Mouse (Mus musculus) C2C12 (cell line): Measurements from ENCODE around the gene Tanc1. TPM values are rescaled to one million over a fixed set of nuclear protein-coding genes. Genes with fewer than 3 reads are reported as not detected.

ENCODE experiments used
- H3K27me3 ChIP-seq: one replicate; pipeline ENCODE4 v1.6.1; 2011; ENCODE audit not compliant: control insufficient read depth, insufficient read depth, insufficient read length
- H3K36me3 ChIP-seq: one replicate; pipeline ENCODE4 v1.6.1; 2011; ENCODE audit not compliant: control insufficient read depth, insufficient read depth
- H3K4me3 ChIP-seq: one replicate; pipeline ENCODE4 v1.5.1; 2011; ENCODE audit warnings: mild to moderate bottlenecking, control low read depth; ENCODE audit not compliant: poor library complexity, insufficient read depth, severe bottlenecking
- H3K79me2 ChIP-seq: one replicate; pipeline ENCODE4 v1.6.1; 2011; ENCODE audit not compliant: control insufficient read depth, insufficient read depth
- H3K79me3 ChIP-seq: one replicate; pipeline ENCODE4 v1.6.1; 2011; ENCODE audit warnings: low read depth, control low read depth
- H3ac ChIP-seq: one replicate; pipeline ENCODE3; 2011; ENCODE audit warnings: low read depth; ENCODE audit not compliant: control insufficient read depth, insufficient read length
- CEBPB ChIP-seq: IDR thresholded peaks from one replicate; pipeline ENCODE4 v1.6.1; 2011; ENCODE audit warnings: low read depth, mild to moderate bottlenecking, control low read depth, moderate library complexity
- CTCF ChIP-seq: IDR thresholded peaks from one replicate; pipeline ENCODE4 v1.5.1; 2011; ENCODE audit not compliant: control insufficient read depth, insufficient read depth, insufficient read length
- FOSL1 ChIP-seq: IDR thresholded peaks from one replicate; pipeline ENCODE4 v1.8.0; 2011; ENCODE audit warnings: mild to moderate bottlenecking, low read length; ENCODE audit not compliant: poor library complexity, insufficient read depth, severe bottlenecking
- MAX ChIP-seq: IDR thresholded peaks from one replicate; pipeline ENCODE4 v1.6.1; 2011; ENCODE audit warnings: mild to moderate bottlenecking, control low read depth
- MYOD1 ChIP-seq: IDR thresholded peaks from one replicate; pipeline ENCODE4 v1.6.1; 2011; ENCODE audit warnings: low read depth; ENCODE audit not compliant: control insufficient read depth, insufficient read length
- MYOG ChIP-seq: IDR thresholded peaks from one replicate; pipeline ENCODE4 v1.6.1; 2011; ENCODE audit not compliant: control insufficient read depth, insufficient read length; ENCODE audit errors: extremely low read depth
- USF1 ChIP-seq: IDR thresholded peaks from one replicate; pipeline ENCODE4 v1.6.1; 2011; ENCODE audit warnings: low read depth, mild to moderate bottlenecking, control low read depth, moderate library complexity
- polyA plus RNA-seq: library from polyadenylated mRNA; unstranded; fragments of >200 nt; fragmentation: generic; extraction: Trizol; gene quantifications from one replicate; pipeline ENCODE4 v1.2.1, GENCODE M21; 2012; ENCODE audit warnings: missing spikeins

Gene Tanc1
- polyA plus RNA-seq, 1 experiment, result 24.9 TPM

GRCm38 (mm10) chr2:59637040-59637785 lies 25.4 kb downstream of the Tanc1 start:
- peaks cover 100% of the 10 kb centered on the region for H3K79me2 ChIP-seq

GRCm38 (mm10) chr2:59642722-59643121 lies 30.9 kb downstream of the Tanc1 start:
- Histone ChIP-seq H3K36me3 (peaks cover 15% of the 10 kb centered on the region), H3K27me3 (no peaks in the 10 kb centered on the region), H3ac (no peak overlapping the region), H3K4me3 (no peak overlapping the region), H3K79me3 (peaks cover 80% of the 10 kb centered on the region), H3K79me2 (peaks cover 100% of the 10 kb centered on the region)
- no peak for TF ChIP-seq USF1
- TF ChIP-seq CEBPB, result no peak
- no peak for TF ChIP-seq MAX
- no peak for TF ChIP-seq MYOG
- no peak for TF ChIP-seq CTCF
- no peak for TF ChIP-seq MYOD1
- no peak for TF ChIP-seq FOSL1

More at GRCm38 (mm10) chr2:59637040-59637785, 25.4 kb downstream of the Tanc1 start:
- Histone ChIP-seq H3K27me3 (no peaks in the 10 kb centered on the region), H3ac (no peak overlapping the region), H3K4me3 (no peak overlapping the region), H3K36me3 (no peaks in the 10 kb centered on the region), H3K79me3 (peaks cover 86% of the 10 kb centered on the region)
- TF ChIP-seq FOSL1 (no peak), MYOD1 (no peak), CTCF (no peak), CEBPB (no peak), USF1 (no peak), MYOG (no peak), MAX (no peak)

DNA sequence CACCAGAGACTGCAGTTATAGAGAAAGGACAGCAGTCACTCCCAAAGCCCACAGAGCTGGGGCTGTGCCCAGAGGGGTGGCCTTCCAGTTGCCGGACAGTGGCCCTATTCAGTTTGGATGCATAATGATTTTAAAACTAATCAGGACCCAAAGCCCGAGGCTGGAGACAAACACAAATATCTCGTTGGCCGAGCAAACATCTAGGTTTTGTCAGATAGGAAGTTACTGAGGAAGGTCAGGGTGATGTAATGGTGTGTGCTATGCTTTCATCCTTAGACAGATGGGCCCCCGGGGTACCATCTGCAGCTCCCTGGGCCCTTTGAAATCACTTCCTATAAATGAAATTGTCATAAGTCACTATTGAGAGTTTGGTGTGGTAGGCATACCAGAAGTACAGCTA lies 33.0 kb downstream of the Tanc1 start:
- no peak for TF ChIP-seq FOSL1
- no peak for TF ChIP-seq MYOG
- TF ChIP-seq USF1, result no peak
- no peak for TF ChIP-seq CTCF
- no peak for TF ChIP-seq MAX
- TF ChIP-seq MYOD1, result no peak
- no peak for TF ChIP-seq CEBPB
- peaks cover 18% of the 10 kb centered on the region for H3K36me3 ChIP-seq
- peaks cover 69% of the 10 kb centered on the region for H3K79me3 ChIP-seq
- H3K27me3 ChIP-seq, result no peaks in the 10 kb centered on the region
- no peak overlapping the region for H3K4me3 ChIP-seq
- H3K79me2 ChIP-seq, result peaks cover 99% of the 10 kb centered on the region
- H3ac ChIP-seq, result no peak overlapping the region

GRCm38 (mm10) chr2:59645515-59645914 lies 33.7 kb downstream of the Tanc1 start:
- Histone ChIP-seq H3K79me3 (peaks cover 68% of the 10 kb centered on the region), H3K27me3 (no peaks in the 10 kb centered on the region), H3K36me3 (peaks cover 24% of the 10 kb centered on the region), H3ac (no peak overlapping the region), H3K79me2 (peaks cover 99% of the 10 kb centered on the region), H3K4me3 (no peak overlapping the region)
- no peak for TF ChIP-seq FOSL1
- no peak for TF ChIP-seq CTCF
- TF ChIP-seq MYOD1, result no peak
- TF ChIP-seq CEBPB, result no peak
- TF ChIP-seq MAX, result no peak
- TF ChIP-seq MYOG, result no peak

DNA sequence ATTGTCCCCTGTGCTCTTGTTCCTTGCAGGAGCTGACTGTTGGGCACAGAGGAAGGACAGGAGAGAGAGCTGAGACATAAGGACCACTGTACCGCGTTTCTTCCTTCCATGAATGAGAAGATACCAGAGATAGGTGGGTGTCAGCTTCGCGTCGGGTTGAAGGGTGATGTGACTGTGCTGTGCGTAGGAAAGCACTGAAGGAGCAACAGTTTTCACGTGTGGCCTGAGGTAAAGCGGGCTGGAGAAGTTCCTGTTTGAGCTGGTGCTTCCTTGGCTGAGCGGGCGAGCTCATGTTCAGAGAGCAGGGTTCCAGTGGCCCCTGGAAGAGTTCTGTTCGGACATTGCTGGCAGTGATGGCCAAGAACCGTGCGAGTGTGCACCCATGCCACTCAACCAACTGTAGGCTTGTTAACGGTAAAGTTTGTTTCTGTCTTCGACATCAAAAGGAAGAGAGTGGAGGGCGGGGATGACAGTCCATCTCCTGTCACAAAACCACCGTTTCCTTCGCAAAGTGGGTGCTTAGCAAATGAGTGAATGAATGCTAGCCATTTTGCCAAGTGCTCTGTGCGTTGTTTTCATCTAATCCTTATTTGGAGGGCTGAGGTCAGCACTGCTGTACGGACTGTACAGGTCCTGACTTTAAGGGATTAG lies 35.0 kb downstream of the Tanc1 start:
- H3K79me3 ChIP-seq, result peaks cover 69% of the 10 kb centered on the region
- TF ChIP-seq USF1, result no peak
- no peak for TF ChIP-seq CTCF
- TF ChIP-seq CEBPB, result no peak
- no peak for TF ChIP-seq FOSL1
- no peak for TF ChIP-seq MAX
- no peak for TF ChIP-seq MYOD1
- TF ChIP-seq MYOG, result no peak
- H3ac ChIP-seq, result no peak overlapping the region
- no peaks in the 10 kb centered on the region for H3K27me3 ChIP-seq
- peaks cover 24% of the 10 kb centered on the region for H3K36me3 ChIP-seq
- no peak overlapping the region for H3K4me3 ChIP-seq
- H3K79me2 ChIP-seq, result peaks cover 99% of the 10 kb centered on the region
